Mouse (Mus musculus) embryonic facial prominence, embryonic 14.5 days (tissue): ENCODE measurements at regions not wholly inside any gene's neighbourhood (a gene's known extent, or its start where the extent isn't known, plus 50 kb on each side); places are given as distances from the start of the nearest gene placed in this dataset.

Experiments used
- ATAC-seq: fragments of 200-750 bp; cut with Nextera tagmentation; 2 replicates; pipeline ENCODE4 v1.8.0; 2017; ENCODE audit warnings: low read depth, moderate number of reproducible peaks, moderate TSS enrichment
- DNase-seq: peaks from one replicate; pipeline ENCODE4 v3.0.0-alpha.2; 2015; ENCODE audit warnings: low spot score
- H3K27ac ChIP-seq: fragments of 300-500 bp; sonication (generic); replicated peaks from 2 replicates; pipeline ENCODE4 v1.5.1; 2014; ENCODE audit warnings: low read depth, mild to moderate bottlenecking, low read length, moderate library complexity
- H3K27me3 ChIP-seq: fragments of 300-500 bp; sonication (generic); replicated peaks from 2 replicates; pipeline ENCODE4 v1.6.1; 2014; ENCODE audit warnings: low read length; ENCODE audit not compliant: control insufficient read depth, insufficient read depth
- H3K36me3 ChIP-seq: fragments of 300-500 bp; sonication (generic); 2 replicates; pipeline ENCODE4 v1.6.1; 2014; ENCODE audit warnings: low read length, mixed read lengths; ENCODE audit not compliant: control insufficient read depth, insufficient read depth
- H3K4me1 ChIP-seq: fragments of 300-500 bp; sonication (generic); 2 replicates; pipeline ENCODE4 v1.6.1; 2014; ENCODE audit warnings: antibody characterized with exemption, low read length; ENCODE audit not compliant: control insufficient read depth, insufficient read depth
- H3K4me2 ChIP-seq: fragments of 300-500 bp; sonication (generic); 2 replicates; pipeline ENCODE4 v1.6.1; 2014; ENCODE audit warnings: low read depth, mild to moderate bottlenecking, low read length, moderate library complexity, mixed read lengths
- H3K4me3 ChIP-seq: fragments of 300-500 bp; sonication (generic); 2 replicates; pipeline ENCODE4 v1.5.1; 2014; ENCODE audit warnings: low read depth, mild to moderate bottlenecking, low read length
- H3K9ac ChIP-seq: fragments of 300-500 bp; sonication (generic); 2 replicates; pipeline ENCODE4 v1.6.1; 2014; ENCODE audit warnings: low read depth, mild to moderate bottlenecking, low read length, moderate library complexity, mixed read lengths
- H3K9me3 ChIP-seq: fragments of 300-500 bp; sonication (generic); 2 replicates; pipeline ENCODE4 v1.6.1; 2016; ENCODE audit warnings: low read length; ENCODE audit not compliant: control insufficient read depth
- WGBS: fragments of 180-500 bp; shearing (Covaris S2); extraction: QIAGEN DNeasy Blood & Tissue Kit; methylation state at CpG from one replicate; pipeline ENCODE4 v1.1.7; 2014; 5-methylcytosine and 5-hydroxymethylcytosine counted together

DNA sequence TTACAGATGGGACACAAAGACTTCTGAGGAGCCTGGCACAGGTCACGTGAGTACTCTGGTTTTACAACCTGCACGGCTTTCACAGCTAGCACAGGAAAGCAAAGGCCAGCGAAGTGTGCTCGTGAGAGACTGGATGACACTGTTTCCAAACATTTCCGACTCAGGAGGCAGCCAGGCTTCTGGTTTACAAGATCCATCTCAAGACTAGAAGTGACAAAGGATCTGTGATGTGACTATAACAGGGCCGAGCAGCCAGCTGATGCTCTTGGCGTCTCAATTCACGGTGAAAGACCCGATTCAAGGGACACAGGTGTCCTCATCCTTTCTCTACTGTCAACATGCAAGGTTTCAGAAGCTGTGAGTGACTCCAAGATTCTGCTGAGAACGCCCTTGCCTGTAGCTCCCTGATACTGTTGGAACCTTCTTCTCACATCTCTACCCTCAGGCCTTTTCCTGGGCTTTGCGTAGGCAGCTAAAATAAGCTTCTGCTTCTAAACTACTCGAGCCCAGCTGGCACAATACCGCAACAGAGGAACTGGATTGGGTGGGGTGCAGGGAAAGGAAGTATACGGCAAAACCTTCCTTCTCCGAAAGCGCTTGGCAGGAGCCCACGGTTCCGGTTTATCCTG lies 300.3 kb downstream of the Abcc12 start:
- H3K27me3 ChIP-seq = no peaks in the 10 kb centered on the region
- H3K36me3 ChIP-seq = no peaks in the 10 kb centered on the region
- no peak overlapping the region for H3K27ac ChIP-seq
- H3K4me1 ChIP-seq = no peaks in the 10 kb centered on the region
- 84% methylated on average over 18 of the region's 18 CpGs for WGBS
- ATAC-seq (no peak), DNase-seq (peak; percentile 11)
- H3K9me3 ChIP-seq = no peaks in the 10 kb centered on the region
- H3K4me3 ChIP-seq = no peak overlapping the region
- H3K4me2 ChIP-seq = no peak overlapping the region
- no peak overlapping the region for H3K9ac ChIP-seq

DNA sequence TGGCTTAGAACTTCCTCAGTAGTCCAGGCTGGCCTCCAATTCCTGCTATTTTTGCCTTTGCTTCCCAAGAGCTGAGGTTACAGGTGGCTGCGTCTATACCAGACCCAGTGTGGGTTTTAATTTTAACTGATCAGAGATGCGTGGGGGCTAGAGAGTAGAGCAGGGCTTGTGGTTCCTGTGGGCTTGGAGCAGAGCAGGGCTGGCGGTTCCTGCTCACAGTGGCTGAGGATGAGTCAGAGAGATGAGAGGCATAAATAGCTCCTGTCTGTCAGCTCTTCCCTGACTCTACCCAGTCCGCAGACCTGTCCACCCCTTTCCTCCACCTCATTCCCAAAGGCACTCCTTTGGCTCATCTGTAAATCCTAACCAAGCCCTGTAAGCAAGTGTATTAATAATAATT lies 304.8 kb downstream of the Abcc12 start:
- Histone ChIP-seq H3K9ac (no peak overlapping the region), H3K4me2 (no peak overlapping the region), H3K27ac (no peak overlapping the region), H3K4me3 (no peak overlapping the region), H3K9me3 (no peaks in the 10 kb centered on the region), H3K27me3 (no peaks in the 10 kb centered on the region), H3K4me1 (no peaks in the 10 kb centered on the region), H3K36me3 (no peaks in the 10 kb centered on the region)
- no peak for ATAC-seq
- no peak for DNase-seq
- 74% methylated on average over 4 of the region's 4 CpGs for WGBS

DNA sequence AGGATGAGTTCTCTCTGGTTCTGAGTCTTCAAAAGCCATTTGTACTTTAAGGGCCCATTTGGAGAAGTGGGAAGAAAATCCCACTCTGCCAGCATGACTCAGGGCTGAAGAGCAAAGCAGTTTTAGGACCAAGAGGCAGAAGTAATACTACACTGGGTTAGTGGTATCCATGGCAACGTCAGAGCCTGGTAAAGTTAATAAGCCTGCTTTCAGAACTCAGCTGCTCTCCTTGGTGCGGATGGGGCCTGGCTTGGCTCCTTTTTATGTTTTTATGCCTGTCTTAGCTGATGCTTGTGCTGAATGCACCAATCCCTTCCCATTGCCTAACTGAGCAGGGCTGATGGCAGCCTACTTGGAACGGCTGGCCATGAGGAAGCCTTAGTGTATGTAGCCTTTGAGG lies 306.7 kb downstream of the Abcc12 start:
- Histone ChIP-seq H3K9me3 (no peaks in the 10 kb centered on the region), H3K27me3 (no peaks in the 10 kb centered on the region), H3K36me3 (no peaks in the 10 kb centered on the region), H3K9ac (no peak overlapping the region), H3K4me1 (no peaks in the 10 kb centered on the region), H3K4me2 (no peak overlapping the region), H3K27ac (no peak overlapping the region), H3K4me3 (no peak overlapping the region)
- peak; percentile 76 for ATAC-seq
- DNase-seq = peak; percentile 84
- 35% methylated on average over 3 of the region's 3 CpGs for WGBS

DNA sequence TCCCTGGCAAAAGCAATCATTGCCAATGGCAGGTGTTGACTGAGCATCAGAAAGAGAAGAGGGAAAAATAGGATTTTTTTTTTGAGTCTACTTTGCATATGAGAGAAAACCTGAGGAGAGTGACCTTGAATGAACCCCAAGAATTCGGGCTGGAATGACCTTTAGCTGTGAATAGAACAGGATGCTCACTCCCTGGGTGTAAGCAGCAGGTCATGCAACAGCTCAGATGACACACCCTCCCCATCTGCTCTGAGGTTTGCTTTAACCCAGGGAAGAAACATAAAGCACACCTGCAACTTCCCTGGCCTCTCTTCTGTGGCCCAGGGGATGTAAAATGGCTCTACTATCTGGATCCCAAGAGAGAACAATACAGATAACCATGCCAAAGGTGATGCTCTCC lies 307.9 kb downstream of the Abcc12 start:
- no peak for ATAC-seq
- DNase-seq = no peak
- WGBS = 28% methylated on average over 1 of the region's 1 CpGs
- no peak overlapping the region for H3K4me3 ChIP-seq
- H3K9ac ChIP-seq = no peak overlapping the region
- H3K36me3 ChIP-seq = no peaks in the 10 kb centered on the region
- H3K27me3 ChIP-seq = no peaks in the 10 kb centered on the region
- no peak overlapping the region for H3K4me2 ChIP-seq
- H3K27ac ChIP-seq = no peak overlapping the region
- H3K4me1 ChIP-seq = no peaks in the 10 kb centered on the region
- H3K9me3 ChIP-seq = no peaks in the 10 kb centered on the region

DNA sequence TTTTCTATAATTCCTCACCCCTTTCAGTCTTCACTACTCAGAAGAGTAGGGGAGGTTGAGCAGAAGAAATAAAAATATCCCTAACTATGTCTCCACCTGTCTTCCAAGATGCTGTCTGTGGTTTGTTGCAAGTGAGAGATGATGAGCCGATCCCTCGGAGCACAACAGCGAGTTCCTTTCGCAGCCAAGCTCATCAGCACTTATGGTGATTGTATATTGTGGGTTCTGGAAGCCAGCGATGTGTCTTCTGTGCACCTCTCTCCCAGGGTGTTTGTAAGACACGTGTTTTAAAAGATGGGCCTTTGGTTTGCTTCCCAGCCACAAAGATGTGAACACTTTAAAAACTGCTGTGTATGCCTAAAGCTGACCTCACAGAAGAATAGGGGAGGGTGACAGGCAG lies 309.0 kb downstream of the Abcc12 start:
- no peak for ATAC-seq
- Histone ChIP-seq H3K27ac (no peak overlapping the region), H3K9me3 (no peaks in the 10 kb centered on the region), H3K4me1 (no peaks in the 10 kb centered on the region), H3K9ac (no peak overlapping the region), H3K36me3 (no peaks in the 10 kb centered on the region), H3K27me3 (no peaks in the 10 kb centered on the region), H3K4me2 (no peak overlapping the region), H3K4me3 (no peak overlapping the region)
- DNase-seq = no peak
- WGBS = 86% methylated on average over 6 of the region's 6 CpGs

DNA sequence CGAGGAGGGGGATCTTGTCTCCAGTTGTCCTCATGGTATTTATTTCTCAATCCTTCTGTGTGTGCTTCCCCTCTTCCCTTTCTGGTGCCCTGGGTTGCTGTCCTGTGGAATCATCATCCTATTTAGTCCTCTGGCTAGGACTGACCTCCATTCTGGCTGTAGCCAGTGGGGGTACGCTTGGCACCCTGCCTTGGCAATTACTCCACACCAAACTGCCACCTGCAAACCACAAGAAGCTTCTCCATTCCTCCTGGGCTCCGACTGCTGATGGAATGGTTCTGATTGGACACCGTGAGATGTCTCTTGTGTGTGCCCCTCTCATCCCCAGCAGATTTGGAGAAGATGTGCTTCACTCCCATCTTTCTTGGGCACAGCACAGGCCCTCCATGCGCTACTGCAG lies 322.5 kb downstream of the Abcc12 start:
- no peak for ATAC-seq

DNA sequence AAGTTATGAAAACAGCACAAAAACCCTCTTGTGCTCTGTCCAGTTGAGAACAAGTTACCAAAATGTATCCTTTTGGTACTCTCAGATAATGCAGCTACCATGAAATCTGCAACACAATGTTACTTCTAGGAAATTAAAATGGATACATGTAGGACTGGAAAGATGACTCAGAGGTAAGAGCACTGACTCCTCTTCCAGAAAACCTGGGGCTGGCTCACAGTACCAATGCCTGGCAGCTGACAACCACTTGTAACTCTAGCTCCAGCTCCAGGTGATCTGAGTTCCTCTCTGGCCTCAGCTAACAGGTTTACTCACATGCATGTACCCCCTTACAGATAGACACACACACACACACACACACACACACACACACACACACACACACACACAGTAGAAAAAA lies 325.1 kb downstream of the Abcc12 start:
- no peak for ATAC-seq
- no peak overlapping the region for H3K27ac ChIP-seq
- H3K4me3 ChIP-seq = no peak overlapping the region
- no peaks in the 10 kb centered on the region for H3K36me3 ChIP-seq
- H3K4me1 ChIP-seq = no peaks in the 10 kb centered on the region
- H3K4me2 ChIP-seq = no peak overlapping the region
- no peak for DNase-seq
- H3K27me3 ChIP-seq = no peaks in the 10 kb centered on the region
- H3K9ac ChIP-seq = no peak overlapping the region
- H3K9me3 ChIP-seq = no peaks in the 10 kb centered on the region

More for the DNA sequence above, 322.5 kb downstream of the Abcc12 start:
- Histone ChIP-seq H3K36me3 (no peaks in the 10 kb centered on the region), H3K4me2 (no peak overlapping the region), H3K27me3 (no peaks in the 10 kb centered on the region), H3K4me1 (no peaks in the 10 kb centered on the region), H3K9me3 (no peaks in the 10 kb centered on the region), H3K27ac (no peak overlapping the region), H3K4me3 (no peak overlapping the region), H3K9ac (no peak overlapping the region)
- WGBS = 79% methylated on average over 5 of the region's 5 CpGs
- DNase-seq = no peak

DNA sequence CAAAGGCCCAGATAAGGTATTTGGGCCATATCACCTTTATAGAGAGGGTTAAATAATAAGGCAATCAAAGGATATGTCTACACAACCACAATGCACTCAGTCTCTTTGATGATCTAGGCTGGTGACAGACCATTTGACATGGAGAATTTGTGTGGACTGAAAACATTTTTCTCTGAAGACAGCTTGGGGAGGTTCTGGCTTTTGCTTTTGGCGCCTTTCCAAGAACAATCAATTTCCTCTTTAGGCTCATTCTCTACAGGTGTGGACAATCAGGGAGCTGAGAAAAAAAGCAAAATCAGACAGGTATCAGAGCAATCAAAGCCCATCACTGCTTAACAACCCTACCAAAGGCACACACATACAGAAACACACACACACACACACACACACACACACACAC lies 325.8 kb downstream of the Abcc12 start:
- Histone ChIP-seq H3K4me3 (no peak overlapping the region), H3K4me1 (no peaks in the 10 kb centered on the region), H3K27ac (no peak overlapping the region), H3K4me2 (no peak overlapping the region), H3K27me3 (no peaks in the 10 kb centered on the region), H3K9me3 (no peaks in the 10 kb centered on the region), H3K36me3 (no peaks in the 10 kb centered on the region), H3K9ac (no peak overlapping the region)
- peak; percentile 43 for DNase-seq
- 0 out of 2 replicates have a peak, but pooled peaks have one; percentile 41 for ATAC-seq
- WGBS = 67% methylated on average over 1 of the region's 1 CpGs

DNA sequence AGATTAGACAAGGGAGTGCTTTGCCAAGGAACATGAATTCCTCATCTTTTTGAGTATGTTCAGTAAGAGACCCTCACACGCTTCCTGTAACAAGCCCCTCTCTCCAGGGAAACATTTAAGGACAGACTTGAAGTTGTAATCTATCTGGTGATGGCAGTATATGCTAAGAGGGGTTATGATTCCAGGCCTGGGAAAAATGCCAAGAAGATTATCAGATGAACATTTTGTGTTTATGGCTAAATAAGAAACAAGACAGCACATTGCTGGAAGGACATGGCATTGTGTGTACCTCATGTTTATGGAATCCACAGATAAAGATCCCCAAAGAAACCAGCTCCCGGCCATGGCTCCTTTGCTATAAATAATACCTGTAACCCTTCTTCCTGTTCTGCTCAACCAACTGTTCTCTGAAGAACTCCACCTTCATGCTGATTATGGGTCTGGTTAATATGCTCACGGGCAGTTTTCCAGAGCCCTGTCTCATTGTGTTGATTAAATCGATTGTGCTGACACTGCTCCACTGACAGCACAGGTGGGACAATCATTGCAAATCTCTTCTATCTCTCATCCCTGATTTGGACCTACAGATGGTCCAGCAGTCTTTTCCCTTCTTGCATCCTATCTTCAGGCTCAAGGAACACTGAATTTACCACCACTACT lies 327.7 kb downstream of the Abcc12 start:
- 62% methylated on average over 4 of the region's 4 CpGs for WGBS

More for the DNA sequence above, 327.7 kb downstream of the Abcc12 start:
- no peak overlapping the region for H3K9ac ChIP-seq
- no peak for ATAC-seq
- H3K27me3 ChIP-seq = no peaks in the 10 kb centered on the region
- H3K4me1 ChIP-seq = no peaks in the 10 kb centered on the region
- H3K9me3 ChIP-seq = no peaks in the 10 kb centered on the region
- H3K36me3 ChIP-seq = no peaks in the 10 kb centered on the region
- peak; percentile 37 for DNase-seq
- no peak overlapping the region for H3K27ac ChIP-seq
- no peak overlapping the region for H3K4me2 ChIP-seq
- no peak overlapping the region for H3K4me3 ChIP-seq
